Mouse (Mus musculus) spleen, postnatal 14 days (tissue): ENCODE data around the gene Bbip1.
A peak's percentile ranks its signal among the peaks of the same experiment; 100 is the strongest.
"Not testable (repeated sequence)": the region's sequence is repeated elsewhere in the genome, so short reads cannot be mapped to it uniquely, and the experiment has no call there.

ENCODE experiments used
- DNase-seq, 2 experiments: peaks; one replicate each; pipeline ENCODE4 v3.0.0; 2021 to 2022; ENCODE audit warnings: low spot score in 2 of 2

Gene Bbip1

GRCm38 (mm10) chr19:53925338-53925751, 19.1 kb downstream of the Bbip1 start:
- DNase-seq: peak in 1 of 2 experiments; percentile 47

DNA sequence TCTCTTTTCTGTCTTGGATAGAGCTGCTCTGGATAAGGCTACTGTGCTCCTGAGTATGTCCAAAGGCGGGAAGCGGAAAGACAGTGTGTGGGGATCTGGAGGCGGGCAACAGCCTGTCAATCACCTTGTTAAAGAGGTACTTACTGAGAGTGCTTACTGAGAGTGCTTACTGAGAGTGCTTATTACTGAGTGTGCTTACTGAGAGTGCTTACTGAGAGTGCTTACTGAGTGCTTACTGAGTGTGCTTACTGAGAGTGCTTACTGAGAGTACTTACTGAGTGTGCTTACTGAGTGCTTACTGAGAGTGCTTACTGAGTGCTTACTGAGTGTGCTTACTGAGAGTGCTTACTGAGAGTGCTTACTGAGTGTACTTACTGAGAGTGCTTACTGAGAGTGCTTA, 22.4 kb downstream of the Bbip1 start:
- not testable (repeated sequence) for DNase-seq

- no peak for DNase-seq
Observed at GRCm38 (mm10) chr19:53919541-53919940, 24.9 kb downstream of the Bbip1 start.

DNA sequence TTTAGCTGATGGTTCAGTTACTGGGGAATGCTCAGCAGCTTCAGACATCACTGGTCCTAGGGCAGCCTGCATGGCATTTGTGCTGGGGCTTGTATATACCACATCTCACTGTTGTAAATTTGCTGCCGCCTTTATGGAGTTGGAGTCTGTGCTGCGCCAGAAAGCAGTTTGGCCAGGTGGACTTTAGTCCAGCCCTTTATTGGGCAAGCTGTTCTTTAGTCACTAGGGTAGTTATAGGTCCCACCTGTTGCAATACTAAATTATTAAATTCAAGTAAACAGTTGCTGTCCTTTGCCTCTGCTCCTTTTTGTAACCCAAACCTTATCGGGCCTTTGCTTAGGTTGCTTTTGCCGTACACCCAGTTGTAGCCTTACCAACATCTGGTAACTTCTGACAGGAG, 29.5 kb downstream of the Bbip1 start:
- no peak for DNase-seq

- DNase-seq: not testable (repeated sequence)
Observed at GRCm38 (mm10) chr19:53906703-53907070, 37.7 kb downstream of the Bbip1 start.

- no peak for DNase-seq
Observed at GRCm38 (mm10) chr19:53906033-53906702, 38.3 kb downstream of the Bbip1 start.

- no peak for DNase-seq
Observed at GRCm38 (mm10) chr19:53904833-53905480, 39.5 kb downstream of the Bbip1 start.

DNA sequence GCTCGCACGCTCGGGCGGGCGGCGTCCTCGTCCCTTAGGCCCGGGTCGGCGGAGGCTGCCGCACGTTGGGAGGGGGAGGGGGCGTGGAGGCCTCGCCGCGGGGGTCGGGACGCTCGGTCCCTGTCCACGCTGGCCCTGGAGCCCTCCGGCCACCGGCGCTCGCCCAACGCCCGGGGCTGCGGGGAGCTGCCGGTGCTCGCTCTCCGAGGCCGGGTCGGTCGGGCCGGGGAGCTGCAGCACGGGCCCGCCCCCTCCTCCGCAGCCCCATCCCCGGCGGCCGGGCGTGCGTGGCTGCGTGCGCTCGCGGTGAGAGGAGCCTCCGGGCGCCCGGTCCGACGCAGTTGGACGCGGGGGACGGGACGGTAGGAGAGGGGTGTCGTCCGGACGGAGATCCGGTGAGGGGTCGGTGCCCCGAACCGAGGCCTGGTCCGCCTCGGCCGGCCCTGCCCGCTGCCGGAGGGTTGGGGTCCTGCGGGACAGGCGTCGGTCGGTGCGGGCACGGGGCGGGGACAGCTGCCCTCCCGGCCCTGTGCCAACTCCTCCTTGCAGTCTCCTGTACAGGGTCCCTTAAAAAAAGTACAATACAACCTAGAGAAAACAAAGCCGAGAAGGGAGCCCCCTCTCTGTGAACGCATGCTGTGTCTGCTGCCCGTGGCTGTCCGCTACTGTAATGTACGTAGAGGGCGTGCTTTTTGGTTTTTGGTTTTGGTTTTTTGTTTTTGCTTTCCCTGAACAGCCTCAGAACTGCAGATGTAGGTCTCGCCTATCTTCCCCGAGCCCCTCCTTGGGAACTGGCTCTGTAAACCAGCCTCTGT, 40.7 kb downstream of the Bbip1 start:
- DNase-seq: peak in 1 of 2 experiments; percentile 31

- peak; percentile 90 to 92 for DNase-seq
Observed at GRCm38 (mm10) chr19:53902739-53903487, 41.5 kb downstream of the Bbip1 start.

DNA sequence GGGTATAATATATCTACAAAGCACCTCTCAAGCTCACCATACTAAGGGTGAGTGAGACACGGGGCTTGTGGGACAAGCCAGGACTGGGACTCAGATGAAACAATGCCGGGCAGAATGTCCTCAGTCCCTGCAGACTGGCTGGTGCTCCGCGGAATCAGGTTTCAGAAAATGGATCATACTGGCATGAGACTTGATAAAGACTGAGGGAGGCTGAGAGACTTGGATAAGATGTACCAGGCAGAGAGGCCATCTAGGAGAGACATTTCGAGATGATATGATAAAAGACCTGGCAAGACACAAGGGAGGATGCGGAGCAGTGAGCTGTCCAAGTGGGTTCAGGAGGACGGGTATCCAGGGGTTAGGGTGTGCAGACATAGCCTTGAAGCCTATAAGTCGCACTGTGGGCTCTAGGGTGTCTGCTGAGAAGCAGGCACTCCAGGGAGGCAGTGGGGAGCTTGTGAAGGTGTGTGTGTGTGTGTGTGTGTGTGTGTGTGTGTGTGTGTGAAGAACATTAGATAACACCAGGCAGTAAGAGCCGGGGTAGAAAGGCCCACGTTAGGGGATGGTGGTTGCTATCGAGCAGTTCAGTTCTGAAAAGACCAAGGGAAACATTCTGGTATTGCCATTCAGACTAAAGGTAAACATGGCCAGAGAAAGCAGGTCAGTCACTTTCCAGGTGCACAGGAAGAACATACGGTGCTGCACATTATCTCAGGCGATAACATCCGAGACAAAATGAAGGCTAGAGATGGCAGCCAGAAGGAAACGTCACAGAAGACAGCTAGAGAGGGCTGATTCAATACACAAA, 42.3 kb downstream of the Bbip1 start:
- no peak for DNase-seq

DNA sequence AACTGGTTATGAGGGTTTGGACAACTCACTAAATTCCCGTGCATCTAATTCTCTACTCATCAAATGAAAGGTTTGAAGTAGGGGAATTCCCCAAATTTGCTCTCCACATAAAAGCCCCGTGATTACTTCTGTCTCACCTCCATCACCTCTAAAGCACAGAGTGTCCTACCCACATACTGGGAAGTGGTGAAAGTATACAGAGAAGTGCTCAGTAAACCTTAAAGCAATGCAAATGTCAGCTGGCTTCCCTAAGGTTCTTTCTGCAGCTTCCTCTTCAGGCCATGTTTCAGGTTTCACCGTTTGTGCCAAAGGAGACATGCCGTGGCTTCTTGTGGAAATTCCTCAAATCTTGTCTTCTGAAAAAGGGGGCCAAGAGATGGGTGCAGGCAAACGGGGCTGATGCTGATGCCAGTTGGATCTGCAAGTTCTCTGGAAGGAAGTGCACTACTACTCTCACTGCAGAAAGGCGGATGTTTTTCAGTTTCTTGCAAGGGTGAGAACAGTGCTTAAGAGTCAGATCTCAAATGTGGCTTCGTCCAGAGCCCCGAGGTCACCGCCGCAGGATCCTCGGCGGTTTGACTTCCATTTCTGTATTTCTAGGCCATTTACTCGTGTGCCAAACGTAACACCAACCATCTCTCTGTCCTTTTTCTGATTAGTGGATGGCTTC, 44.4 kb downstream of the Bbip1 start:
- no peak for DNase-seq

GRCm38 (mm10) chr19:53898970-53899900, 45.2 kb downstream of the Bbip1 start:
- no peak for DNase-seq

DNA sequence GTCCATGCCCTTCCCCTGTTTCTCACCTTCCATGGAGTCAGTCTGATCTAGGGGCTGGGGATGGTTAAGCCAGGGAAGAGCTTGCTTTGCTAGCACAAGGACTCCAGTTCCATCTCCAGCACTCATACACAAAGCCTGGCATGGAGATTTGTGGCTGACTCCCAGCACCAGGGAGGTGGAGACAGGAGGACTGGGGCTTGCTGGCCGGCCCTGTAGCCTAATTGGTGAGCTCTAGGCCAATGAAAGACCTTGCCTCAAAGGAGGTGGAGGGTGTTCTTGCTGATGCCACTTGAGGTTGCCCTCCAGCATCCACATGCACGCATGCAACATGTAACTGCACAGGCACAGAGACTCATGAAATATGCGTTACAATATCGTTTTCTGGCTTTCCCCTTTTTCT, 45.9 kb downstream of the Bbip1 start:
- no peak for DNase-seq

- DNase-seq: no peak
Observed at GRCm38 (mm10) chr19:53898046-53898445, 46.4 kb downstream of the Bbip1 start.

DNA sequence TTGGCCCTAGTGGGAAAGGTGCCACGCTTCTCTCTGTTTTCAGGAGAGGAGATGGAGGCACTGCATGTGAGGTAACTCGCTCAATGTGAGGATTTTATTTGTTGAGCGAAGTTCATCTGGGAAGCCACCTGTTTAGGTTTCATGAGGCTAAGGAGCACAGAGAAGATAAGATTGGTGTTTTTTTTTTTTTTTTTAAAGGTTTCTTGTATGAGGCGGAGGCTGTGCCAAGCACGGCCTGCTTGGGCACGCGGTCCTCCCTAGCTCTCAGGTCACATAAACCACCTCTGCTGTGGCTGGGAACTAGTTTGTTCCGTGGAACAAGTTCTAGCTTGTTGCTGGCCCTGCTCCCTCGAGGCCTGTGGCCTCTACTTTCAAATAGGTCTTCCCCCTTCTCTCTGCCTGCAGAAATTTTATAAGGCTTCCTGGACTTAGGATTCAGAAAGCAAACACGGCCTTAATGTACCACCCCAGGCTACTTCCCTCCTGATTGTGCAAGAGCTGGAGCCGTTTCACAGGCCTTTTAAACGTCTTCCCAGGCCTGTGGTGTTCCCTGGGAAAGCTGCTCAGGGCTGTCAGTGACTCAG, 49.8 kb downstream of the Bbip1 start:
- DNase-seq: no peak

DNA sequence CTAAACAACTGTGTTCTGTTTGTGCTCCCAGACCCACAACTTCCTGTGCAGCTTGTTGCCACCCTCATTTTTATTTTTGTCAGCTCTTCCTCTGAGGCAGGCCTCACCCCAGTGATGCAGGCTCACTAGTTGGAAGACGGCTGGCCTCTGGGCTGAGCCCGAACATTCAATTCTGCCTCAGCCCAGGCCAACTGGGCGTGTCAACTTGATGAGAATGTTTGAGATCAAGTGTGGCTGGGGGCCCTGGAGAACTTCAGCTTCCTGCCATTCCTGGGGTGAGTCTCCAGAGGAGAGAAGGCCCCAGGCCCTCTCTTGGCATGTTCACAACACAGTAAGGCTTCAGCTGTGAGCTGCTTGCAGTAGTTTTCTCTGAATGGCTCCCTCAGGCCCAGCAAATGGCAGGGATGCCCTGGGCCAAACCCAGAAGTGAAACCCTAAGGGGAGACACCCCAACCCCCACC, 50.7 kb downstream of the Bbip1 start:
- DNase-seq: no peak

DNA sequence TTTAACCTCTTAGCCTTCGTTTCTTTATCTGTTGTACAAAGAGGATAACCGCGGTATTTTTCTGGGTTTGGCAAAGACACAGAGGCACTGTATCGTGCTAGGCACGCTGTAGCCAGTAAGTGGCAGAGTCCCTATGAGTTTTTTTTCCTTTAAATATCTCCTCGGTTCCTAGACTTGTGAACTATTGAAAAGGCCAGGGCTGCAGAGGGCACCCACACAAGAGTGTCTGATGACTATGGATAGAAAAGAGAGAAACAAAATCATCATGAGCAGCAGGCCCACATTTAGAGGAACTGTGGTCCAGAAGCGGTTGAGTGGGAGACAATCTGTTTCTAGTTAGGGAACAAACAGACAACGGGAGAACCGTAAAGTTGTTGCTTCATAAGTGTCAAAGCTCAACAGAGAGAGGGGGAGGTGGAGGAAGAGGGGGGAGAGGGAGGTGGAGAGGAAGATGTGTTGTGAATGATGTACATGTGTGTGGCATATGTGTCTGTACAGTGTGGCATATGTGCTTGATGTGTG, 51.5 kb downstream of the Bbip1 start:
- DNase-seq: no peak

GRCm38 (mm10) chr19:53892061-53892460, 52.4 kb downstream of the Bbip1 start, which contains the start of gene Pdcd4:
Gene Pdcd4 (plus strand): TSS chr19:53892231.
- DNase-seq: no peak

DNA sequence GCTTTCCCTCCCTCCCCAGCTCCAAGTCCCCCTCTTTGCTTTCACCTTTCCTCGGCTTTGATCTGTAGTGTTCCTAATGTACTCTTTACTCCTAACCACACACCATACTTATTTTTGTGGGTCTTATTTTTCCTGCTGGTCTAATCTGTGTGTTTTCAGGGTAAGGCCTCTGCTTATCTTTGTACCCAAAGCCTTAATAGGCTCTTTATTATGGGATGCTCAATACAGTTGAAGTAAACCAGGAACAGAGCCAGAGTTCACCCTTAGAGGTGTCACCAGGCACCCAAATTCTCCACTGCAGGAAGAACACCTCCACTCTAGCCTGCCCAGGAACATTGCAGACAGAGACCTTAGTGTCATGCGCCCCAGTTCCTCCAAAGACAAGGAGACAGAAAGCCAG, 52.9 kb downstream of the Bbip1 start:
- no peak for DNase-seq
